Mouse (Mus musculus) WW6 (cell line): ENCODE measurements at regions not wholly inside any gene's neighbourhood (a gene's known extent, or its start where the extent isn't known, plus 50 kb on each side); places are given as distances from the start of the nearest gene placed in this dataset.
A peak's percentile ranks its signal among the peaks of the same experiment; 100 is the strongest.

ENCODE experiments used
- DNase-seq: peaks from one replicate; pipeline ENCODE4 v3.0.0-alpha.2; 2013; ENCODE audit warnings: low read depth, low spot score

GRCm38 (mm10) chr9:122625081-122625480, 122.1 kb upstream of the Topaz1 start:
- DNase-seq = no peak

- no peak for DNase-seq
Observed at GRCm38 (mm10) chr9:122626346-122626745, 120.8 kb upstream of the Topaz1 start.

GRCm38 (mm10) chr9:122629171-122629904, 117.8 kb upstream of the Topaz1 start:
- no peak for DNase-seq

GRCm38 (mm10) chr9:122631793-122632192, 115.4 kb upstream of the Topaz1 start:
- no peak for DNase-seq

GRCm38 (mm10) chr9:122633484-122633883, 113.7 kb upstream of the Topaz1 start:
- DNase-seq = no peak

GRCm38 (mm10) chr9:122635138-122635964, 111.8 kb upstream of the Topaz1 start:
- no peak for DNase-seq

GRCm38 (mm10) chr9:122637591-122637990, 109.6 kb upstream of the Topaz1 start:
- no peak for DNase-seq

- DNase-seq = no peak
Observed at GRCm38 (mm10) chr9:122639239-122639638, 107.9 kb upstream of the Topaz1 start.

GRCm38 (mm10) chr9:122642913-122643312, 104.2 kb upstream of the Topaz1 start:
- no peak for DNase-seq

- DNase-seq = no peak
Observed at GRCm38 (mm10) chr9:122645569-122645968, 101.6 kb upstream of the Topaz1 start.

- DNase-seq = no peak
Observed at GRCm38 (mm10) chr9:122650862-122651261, 96.3 kb upstream of the Topaz1 start.

- DNase-seq = no peak
Observed at GRCm38 (mm10) chr9:122655583-122655982, 91.6 kb upstream of the Topaz1 start.

GRCm38 (mm10) chr9:122660050-122660449, 87.1 kb upstream of the Topaz1 start:
- no peak for DNase-seq

- no peak for DNase-seq
Observed at GRCm38 (mm10) chr9:122666978-122667645, 80.0 kb upstream of the Topaz1 start.

- no peak for DNase-seq
Observed at GRCm38 (mm10) chr9:122667646-122667981, 79.5 kb upstream of the Topaz1 start.

- DNase-seq = no peak
Observed at GRCm38 (mm10) chr9:122673777-122674176, 73.4 kb upstream of the Topaz1 start.

GRCm38 (mm10) chr9:122678001-122678696, 69.0 kb upstream of the Topaz1 start:
- DNase-seq = no peak

- no peak for DNase-seq
Observed at GRCm38 (mm10) chr9:122687170-122687569, 60.0 kb upstream of the Topaz1 start.

GRCm38 (mm10) chr9:122691879-122692278, 55.3 kb upstream of the Topaz1 start:
- DNase-seq = peak; percentile 31

GRCm38 (mm10) chr9:122695724-122696123, 51.4 kb upstream of the Topaz1 start:
- no peak for DNase-seq
